Mouse (Mus musculus) urinary bladder, adult 18-20 months (tissue): ENCODE measurements at regions not wholly inside any gene's neighbourhood (a gene's known extent, or its start where the extent isn't known, plus 50 kb on each side); places are given as distances from the start of the nearest gene placed in this dataset.
"Not testable (repeated sequence)": the region's sequence is repeated elsewhere in the genome, so short reads cannot be mapped to it uniquely, and the experiment has no call there.

Experiments used
- DNase-seq, 2 experiments: peaks; one replicate each; pipeline ENCODE4 v3.0.0; 2022; ENCODE audit warnings: low spot score in 2 of 2, mixed read lengths in 2 of 2

DNA sequence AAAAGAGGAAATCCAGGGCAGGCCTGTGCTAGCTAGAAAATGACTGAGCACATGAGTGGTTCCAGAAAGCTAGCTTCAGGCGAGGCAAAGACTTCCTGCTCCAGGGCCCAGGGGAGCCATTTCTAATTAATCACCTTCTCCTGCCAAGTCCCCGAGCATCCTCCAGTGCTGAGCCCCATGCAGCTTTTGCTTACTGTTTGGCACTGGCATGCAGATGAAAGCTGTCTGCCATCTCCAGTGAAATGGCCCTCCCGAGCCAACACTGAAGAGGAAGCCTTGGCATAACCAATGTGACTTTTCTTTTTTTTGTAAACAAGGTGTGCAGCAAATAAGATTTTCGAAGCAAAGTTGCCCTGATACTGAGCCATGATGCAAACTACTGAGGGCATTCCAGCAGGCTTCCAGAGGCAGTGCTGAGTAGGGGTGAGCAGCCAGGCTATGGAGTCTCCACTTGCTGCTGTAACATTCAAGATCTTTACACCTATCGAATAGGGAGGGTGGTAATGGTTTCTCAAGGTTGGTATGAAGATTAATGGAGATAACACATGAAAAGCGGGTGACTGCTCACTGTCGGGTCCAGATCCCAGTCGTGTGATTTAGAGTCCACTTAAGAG is 125.4 kb upstream of the Immp2l start:
- no peak for DNase-seq

DNA sequence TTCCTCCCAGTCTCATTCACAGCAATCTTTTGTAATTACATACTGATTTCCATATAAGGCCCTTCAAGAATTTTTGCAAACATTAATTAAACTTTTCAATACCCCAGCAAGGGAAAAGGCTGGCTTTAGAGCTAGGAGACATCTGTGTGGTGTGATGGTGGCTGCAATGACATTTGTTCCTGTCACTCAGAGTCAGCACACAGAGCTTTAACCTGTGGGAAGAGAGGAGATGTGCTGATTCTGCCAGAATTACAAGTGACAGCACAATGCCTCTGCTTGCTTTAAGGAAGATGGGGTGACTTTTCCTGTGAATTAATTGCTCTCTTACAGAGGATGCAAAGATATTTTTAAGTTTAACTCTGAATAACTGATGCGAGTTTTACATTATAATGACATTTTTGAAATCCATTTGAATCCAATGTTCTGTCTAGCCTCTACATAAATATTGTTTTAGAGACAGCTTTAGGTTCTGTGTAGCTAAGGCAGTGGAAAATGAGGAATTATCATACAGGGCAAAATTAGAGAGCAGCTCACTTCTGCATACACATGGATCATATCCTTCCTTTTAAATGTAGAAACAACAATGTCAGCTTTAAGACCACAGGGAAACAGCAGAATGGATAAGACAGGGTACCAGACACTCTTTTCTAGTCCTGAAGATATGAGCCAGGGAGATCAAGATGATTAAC is 118.1 kb upstream of the Immp2l start:
- DNase-seq: no peak

DNA sequence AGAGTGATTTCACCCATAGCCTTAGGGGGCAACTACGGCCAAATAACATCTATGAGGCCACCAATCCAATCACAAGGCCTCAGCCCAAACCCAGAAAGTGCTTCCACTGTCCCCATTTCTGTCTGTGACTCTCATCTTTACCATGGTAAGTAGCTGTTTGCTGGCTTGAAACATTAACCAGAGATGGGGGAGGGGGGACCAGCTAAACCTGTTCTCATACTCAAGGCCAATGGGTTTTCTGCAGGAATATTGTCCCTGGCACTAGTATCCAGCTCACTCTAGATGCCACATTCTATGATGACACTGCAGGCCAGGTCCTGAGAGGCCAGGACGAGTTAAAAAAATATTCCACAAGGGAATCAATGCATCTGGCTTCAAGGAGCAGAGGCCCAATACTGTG is 117.1 kb upstream of the Immp2l start:
- no peak for DNase-seq

DNA sequence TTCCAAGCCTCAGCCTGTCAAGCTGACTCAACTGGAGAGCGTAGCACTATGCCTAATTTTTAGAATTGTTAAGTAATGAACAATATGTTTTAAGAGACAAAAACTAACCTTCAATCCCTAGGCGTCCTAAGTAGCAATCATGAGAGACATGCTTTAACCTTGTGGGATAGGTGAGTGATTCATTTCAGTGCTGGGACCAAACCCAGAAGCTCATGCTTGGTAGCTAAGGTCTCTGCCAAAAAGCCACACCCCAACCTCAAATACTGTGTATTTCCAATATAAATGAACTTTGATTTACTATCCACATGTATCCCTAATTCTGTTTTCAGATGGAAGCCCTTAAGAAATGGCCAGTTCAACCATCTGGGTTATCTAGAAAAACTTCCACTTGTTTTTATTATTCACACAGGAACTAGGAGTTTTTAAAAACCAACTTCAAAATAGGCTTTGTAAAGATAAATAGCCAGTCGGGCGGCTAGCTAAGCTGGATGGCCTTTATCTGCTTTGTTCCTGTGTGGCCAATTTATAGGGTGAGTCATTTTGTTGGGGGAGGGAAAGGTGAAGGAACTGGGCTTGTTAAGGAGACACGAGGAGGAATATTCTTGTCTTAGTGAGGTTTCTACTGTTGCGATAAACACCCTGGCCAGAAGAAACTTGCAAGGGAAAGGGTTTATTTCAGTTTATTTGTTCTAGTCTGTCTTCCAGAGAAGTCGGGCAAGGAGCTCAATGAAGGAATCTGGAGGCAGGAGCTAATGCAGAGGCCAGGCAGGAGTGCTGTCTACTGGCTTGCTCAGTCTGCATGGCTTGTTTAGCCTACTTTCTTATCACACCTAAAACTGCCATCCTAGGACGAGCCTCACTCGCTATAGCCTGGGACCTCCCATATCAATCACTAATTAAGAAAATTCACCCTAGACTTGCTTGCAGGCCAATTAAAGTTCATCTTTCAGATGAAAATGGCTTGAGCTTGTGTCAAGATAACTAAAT is 114.8 kb upstream of the Immp2l start:
- peak in 1 of 2 experiments; percentile 31 for DNase-seq

DNA sequence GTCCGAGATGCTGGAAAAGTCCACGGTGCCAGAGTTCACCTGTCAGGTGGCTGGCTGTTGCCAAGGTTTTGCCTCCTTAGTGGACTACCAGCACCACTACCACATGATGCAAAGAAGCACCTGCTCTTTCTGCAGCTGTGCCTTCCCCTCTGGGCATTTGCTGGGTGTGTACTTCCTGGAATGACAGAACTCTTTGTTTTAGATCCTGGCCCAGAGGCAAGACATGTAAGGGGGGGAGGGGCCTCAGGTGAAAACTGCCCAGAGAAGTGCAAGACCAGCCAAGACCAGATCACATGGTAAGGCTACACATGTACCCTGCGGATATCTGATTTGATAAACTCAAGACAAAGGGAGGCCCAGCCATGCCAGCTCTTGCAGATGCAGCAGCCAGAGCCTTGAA is 106.4 kb upstream of the Immp2l start:
- DNase-seq: no peak

DNA sequence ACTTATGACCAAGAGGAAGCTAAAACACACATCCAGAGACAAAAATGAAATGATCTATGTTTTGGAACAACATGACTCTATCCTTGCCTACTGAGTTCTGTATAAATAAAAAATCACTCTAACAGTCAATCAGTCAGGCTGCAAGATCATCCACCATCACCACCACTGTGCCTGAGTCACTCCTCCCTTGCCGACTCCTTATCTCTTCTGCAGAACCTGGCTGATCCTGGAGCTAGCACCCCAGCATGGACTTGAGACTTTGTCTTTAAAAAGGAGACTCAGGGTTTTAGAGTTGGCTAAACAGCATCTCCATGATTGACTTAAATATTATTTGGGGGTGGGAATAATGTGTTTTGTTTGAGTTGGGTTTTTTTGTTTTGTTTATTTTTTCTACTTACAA is 101.9 kb upstream of the Immp2l start:
- no peak for DNase-seq

DNA sequence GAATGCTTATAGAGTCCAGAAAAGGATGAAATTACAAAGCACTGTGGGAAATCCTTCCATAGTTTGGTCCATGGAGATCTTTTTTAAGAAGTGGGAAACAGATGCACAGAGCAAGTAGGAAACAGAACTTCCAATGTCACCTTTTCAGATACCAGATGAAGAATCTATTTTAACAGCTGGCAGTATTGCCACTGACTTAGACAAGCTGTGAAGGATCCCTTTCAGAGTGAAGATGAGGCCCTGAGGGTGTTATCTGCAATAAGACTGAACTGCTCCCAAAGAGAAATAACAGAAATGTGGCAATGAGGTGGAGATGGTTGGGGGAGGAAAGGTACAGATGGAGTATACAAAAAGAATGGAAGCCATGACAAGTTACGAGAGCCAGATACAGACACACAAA is 97.2 kb upstream of the Immp2l start:
- DNase-seq: no peak

DNA sequence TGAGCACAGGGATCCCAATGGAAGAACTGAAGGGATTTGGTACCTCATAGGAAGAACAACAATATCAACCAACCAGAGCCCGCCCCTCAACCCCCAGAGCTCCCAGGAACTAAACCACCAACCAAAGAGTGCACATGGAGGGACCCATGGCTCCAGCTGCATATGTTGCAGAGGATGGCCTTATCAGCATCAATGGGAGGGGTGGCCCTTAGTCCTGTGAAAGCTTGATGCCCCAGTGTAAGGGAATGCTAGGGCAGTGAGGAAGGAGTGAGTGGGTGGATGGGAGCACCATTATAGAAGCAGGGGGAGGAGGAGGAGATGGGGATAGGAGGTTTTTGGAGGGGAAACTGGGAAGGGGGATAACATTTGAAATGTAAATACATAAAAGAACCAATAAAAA is 94.5 kb upstream of the Immp2l start:
- not testable (repeated sequence) for DNase-seq

DNA sequence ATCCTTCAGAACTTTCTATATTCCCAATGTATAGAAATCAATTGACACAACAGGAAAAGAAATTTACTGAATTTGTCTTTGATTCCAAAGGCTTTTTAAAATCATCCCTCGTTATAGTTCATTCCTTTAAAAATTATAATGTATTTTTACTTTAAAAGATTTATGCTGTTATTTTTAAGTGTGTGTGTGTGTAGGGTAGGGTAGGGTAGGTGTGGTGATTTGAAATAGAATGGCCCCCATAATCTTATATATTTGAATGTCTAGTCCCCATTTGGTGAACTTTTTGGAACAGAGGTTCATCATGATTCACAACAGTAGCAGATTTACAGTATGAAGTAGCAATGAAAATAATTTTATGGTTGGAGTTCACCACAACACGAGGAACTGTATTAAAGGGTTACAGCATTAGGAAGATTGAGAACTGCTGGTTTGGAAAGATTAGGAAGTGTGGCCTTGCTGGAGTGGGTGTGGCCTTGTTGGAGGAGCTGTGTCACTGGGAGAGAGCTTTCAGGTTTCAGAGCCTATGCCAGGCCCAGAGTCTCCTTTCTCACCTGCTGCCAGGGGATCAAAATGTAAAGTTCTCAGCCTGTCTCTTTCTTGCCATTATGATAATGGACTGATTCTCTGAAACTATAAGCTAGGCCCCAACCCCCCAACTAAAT is 88.7 kb upstream of the Immp2l start:
- DNase-seq: no peak

DNA sequence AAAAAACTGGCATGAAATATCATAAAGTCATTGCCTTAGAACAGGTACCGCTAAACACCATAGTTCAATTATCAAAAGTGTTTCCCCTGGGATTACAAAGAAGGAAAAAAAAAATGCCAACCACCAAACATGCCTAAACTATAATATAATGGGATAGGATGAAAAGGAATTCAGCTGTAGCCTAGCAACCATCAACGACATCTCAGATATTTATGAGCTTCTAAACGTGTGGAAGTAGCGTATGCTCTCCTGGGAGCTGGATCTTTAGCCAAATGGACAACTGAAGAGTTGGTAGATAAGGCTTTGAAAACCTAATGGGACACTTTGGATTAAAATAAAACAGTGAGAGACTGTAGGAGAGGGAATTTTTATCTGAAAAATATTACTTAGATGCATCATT is 86.9 kb upstream of the Immp2l start:
- no peak for DNase-seq

DNA sequence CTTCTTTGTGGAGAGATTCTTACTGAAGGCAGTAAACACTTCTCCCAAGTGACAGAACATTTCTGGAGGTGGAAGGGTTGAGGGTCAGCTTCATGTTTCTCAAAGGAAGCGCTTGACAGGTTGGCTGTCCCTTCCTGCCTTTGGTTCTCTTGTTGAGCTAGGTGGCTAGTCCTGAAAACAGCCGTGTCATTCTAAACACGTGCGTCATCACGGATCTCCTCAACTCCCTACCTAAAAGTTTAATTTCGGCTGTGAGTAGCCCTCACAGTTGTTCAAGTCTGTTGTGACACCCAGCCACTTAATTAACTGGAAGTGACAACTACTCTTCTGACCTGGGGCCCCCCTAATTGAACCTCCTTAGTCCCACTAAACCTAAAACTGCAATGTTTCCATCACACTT is 77.0 kb upstream of the Immp2l start:
- no peak for DNase-seq

DNA sequence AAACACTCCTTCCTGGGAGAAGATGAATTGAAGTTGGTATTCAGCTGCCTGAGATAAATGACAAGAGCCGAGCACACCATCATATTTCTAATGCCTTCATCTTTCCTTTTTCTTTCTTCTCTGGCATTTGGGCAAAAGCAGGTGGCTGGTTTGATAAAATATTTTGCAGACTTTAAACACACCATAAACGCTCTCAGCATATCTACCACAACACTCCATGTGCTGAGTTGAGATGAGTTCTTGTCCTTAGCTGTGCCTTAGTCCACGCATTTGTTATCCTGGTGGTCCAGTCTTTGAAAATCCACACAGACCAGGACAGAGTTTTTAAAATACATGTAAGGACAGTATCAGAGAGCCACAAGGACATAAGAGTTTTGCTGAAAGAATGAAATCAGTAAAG is 74.3 kb upstream of the Immp2l start:
- no peak for DNase-seq

DNA sequence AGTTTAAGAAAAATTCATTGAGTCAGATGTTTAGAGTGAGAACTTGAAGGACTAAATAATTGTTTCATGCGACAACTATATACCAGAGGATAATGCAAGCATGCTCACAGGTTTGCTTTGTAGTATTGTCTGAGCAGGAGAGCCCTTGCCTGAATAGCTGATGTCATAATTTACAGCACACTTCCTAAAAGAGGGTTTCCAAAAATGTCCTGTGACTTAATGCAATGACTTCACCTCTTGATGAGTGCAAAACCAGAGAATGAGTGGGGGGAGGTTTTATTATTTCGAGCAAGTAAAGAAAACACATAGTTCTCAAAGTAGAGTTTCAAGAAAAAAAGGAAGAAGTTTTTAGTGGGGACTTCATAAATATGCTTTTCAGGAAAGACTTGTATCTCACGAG is 65.4 kb upstream of the Immp2l start:
- DNase-seq: no peak

DNA sequence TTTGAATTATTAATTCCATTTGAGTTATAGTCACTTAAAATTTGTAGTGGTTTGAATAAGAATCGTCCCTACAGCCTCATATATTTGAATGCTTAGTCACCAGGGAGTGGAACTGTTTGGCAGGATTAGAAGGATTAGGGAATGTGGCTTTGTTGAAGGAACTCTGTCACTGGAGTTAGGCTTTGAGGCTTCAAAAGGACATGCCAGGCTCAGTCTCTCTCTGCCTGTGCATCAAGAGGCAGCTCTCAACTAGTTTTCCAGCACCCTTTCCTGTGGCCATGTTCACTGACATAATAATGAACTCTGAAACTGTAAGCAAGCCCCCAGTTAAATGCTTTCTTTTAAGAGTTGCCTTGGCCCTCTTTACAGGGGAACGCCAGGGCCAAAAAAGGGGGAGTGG is 58.9 kb upstream of the Immp2l start:
- DNase-seq: no peak

DNA sequence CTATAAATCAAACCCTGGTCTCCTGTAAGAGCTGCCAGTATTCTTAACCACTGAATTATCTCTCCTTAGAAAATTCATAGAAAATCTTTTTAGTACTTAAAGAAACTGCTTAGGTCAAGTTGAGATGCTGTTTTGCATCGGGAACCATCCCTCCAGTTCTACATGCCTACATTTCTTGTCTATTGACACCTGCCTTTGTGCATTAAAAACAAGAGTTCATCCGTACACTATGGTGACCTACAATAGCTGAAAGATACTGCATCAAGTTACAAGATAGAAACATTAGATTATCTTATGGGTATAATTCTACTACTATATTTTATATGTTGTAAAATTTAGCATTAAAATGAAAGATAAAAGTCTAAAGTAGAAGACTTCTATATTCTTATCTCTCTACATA is 57.6 kb upstream of the Immp2l start:
- no peak for DNase-seq

DNA sequence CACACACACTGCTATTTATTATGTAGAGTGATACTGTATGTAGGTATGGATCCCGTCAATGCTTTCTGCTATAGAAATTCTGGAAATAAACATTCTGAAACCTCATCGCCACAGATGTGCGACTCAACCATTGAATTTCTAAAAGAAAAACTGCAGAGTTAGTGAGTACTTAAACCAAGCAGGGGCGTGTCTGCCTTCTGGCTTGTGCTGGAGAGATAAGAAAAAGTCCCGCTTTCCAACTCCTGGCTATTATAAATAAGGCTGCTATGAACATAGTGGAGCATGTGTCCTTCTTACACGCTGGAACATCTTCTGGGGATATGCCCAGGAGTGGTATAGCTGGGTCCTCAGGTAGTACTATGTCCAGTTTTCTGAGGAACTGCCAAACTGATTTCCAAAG is 57.2 kb upstream of the Immp2l start:
- not testable (repeated sequence) for DNase-seq

DNA sequence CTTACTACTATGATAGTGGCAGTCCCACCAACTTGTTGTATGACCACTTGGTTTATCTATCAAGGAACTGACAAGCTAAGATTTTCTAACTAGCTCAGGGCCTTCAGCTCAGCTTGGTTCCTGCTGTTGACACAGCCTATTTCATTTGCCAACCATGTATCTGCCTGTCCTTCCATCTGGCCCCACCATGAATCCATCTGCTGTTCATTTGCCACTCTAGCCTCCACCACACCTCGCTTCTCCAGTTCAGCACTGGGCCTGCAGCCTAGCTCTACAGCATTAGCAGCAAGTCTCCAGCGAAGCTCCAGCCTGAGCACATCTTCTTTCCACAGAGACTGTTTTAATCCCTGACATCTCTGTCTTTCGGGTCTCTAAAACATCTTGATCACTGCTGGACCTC is 51.0 kb upstream of the Immp2l start:
- no peak for DNase-seq
